Mouse (Mus musculus) megakaryocyte, embryonic 14.5 days (primary cell): ENCODE measurements around the gene Utp14b.

Source experiments
- FLI1 ChIP-seq: IDR thresholded peaks from 2 replicates; pipeline ENCODE4 v1.6.1; 2012; ENCODE audit warnings: low read length, inconsistent platforms, mixed read lengths
- GATA1 ChIP-seq: IDR thresholded peaks from 3 replicates; pipeline ENCODE4 v1.6.1; 2012; ENCODE audit warnings: mixed read lengths, low read length, inconsistent platforms, borderline replicate concordance

GRCm38 (mm10) chr1:78640871-78641270, 17.0 kb upstream of the Utp14b start:
- TF ChIP-seq GATA1 = no peak
- TF ChIP-seq FLI1 = no peak
